Mouse (Mus musculus) intestine, embryonic 14.5 days (tissue): ENCODE measurements around the gene Trrap. TPM values are rescaled to one million over a fixed set of nuclear protein-coding genes. Genes with fewer than 3 reads are reported as not detected.
A peak's percentile ranks its signal among the peaks of the same experiment; 100 is the strongest.

Experiments
- ATAC-seq: fragments of 200-750 bp; cut with Nextera tagmentation; replicated peaks from 2 replicates; pipeline ENCODE4 v1.8.0; 2017; ENCODE audit warnings: low read depth, moderate number of reproducible peaks, moderate TSS enrichment, moderate library complexity; ENCODE audit not compliant: low FRiP score, low TSS enrichment
- DNase-seq: peaks from one replicate; pipeline ENCODE4 v3.0.0-alpha.2; 2018; ENCODE audit warnings: low spot score
- H3K27ac ChIP-seq: fragments of 300-500 bp; sonication (generic); 2 replicates; pipeline ENCODE4 v1.5.1; 2014; ENCODE audit warnings: low read depth, mild to moderate bottlenecking, control low read depth
- H3K27me3 ChIP-seq: fragments of 300-500 bp; sonication (generic); replicated peaks from 2 replicates; pipeline ENCODE4 v1.6.1; 2014; ENCODE audit warnings: low read length, control low read depth; ENCODE audit not compliant: control insufficient read depth, insufficient read depth
- H3K36me3 ChIP-seq: fragments of 300-500 bp; sonication (generic); 2 replicates; pipeline ENCODE4 v1.6.1; 2014; ENCODE audit warnings: low read length, control low read depth; ENCODE audit not compliant: control insufficient read depth, insufficient read depth
- H3K4me1 ChIP-seq: fragments of 300-500 bp; sonication (generic); replicated peaks from 2 replicates; pipeline ENCODE4 v1.6.1; 2014; ENCODE audit warnings: low read length, control low read depth, mixed read lengths; ENCODE audit not compliant: control insufficient read depth, insufficient read depth
- H3K4me2 ChIP-seq: fragments of 300-500 bp; sonication (generic); 2 replicates; pipeline ENCODE4 v1.6.1; 2014; ENCODE audit warnings: low read length
- H3K4me3 ChIP-seq: fragments of 300-500 bp; sonication (generic); 2 replicates; pipeline ENCODE4 v1.5.1; 2014; ENCODE audit warnings: low read depth, low read length, control low read depth, mixed read lengths
- H3K9ac ChIP-seq: fragments of 300-500 bp; sonication (generic); 2 replicates; pipeline ENCODE4 v1.6.1; 2014; ENCODE audit warnings: mild to moderate bottlenecking, low read length
- H3K9me3 ChIP-seq: fragments of 300-500 bp; sonication (generic); 2 replicates; pipeline ENCODE4 v1.6.1; 2016; ENCODE audit warnings: low read length, control low read depth; ENCODE audit not compliant: control insufficient read depth
- WGBS: fragments of 180-500 bp; shearing (Covaris S2); extraction: QIAGEN DNeasy Blood & Tissue Kit; methylation state at CpG from one replicate; pipeline ENCODE4 v1.1.7; 2014; 5-methylcytosine and 5-hydroxymethylcytosine counted together
- polyA plus RNA-seq: library from polyadenylated mRNA; unstranded; fragments of >200 nt; fragmentation: Nextera tagmentation; extraction: Ambion mirVana; gene quantifications from 2 replicates; pipeline ENCODE4 v1.2.1, GENCODE M21; 2014

Gene Trrap
- polyA plus RNA-seq, 1 experiment from 2014 or later = 85.4 TPM

- 0 out of 2 replicates have a peak, but pooled peaks have one; percentile 19 for ATAC-seq
- 79% methylated on average over 13 of the region's 13 CpGs for WGBS
Observed at GRCm38 (mm10) chr5:144884629-144885217, 117.2 kb downstream of the Trrap start.

GRCm38 (mm10) chr5:144885968-144886650 lies 118.6 kb downstream of the Trrap start:
- Histone ChIP-seq H3K4me1 (no peaks in the 10 kb centered on the region), H3K27me3 (no peaks in the 10 kb centered on the region), H3K9ac (no peak overlapping the region), H3K4me2 (no peak overlapping the region), H3K9me3 (0 out of 2 replicates have a peak, but pooled peaks cover 5% of the 10 kb centered on the region), H3K36me3 (peaks cover 93% of the 10 kb centered on the region), H3K4me3 (no peak overlapping the region), H3K27ac (no peak overlapping the region)
- WGBS = 91% methylated on average over 9 of the region's 9 CpGs
- ATAC-seq = no peak
- no peak for DNase-seq

More at GRCm38 (mm10) chr5:144884629-144885217, 117.2 kb downstream of the Trrap start:
- Histone ChIP-seq H3K4me3 (no peak overlapping the region), H3K36me3 (peaks cover 95% of the 10 kb centered on the region), H3K27ac (no peak overlapping the region), H3K9me3 (0 out of 2 replicates have a peak, but pooled peaks cover 5% of the 10 kb centered on the region), H3K4me2 (no peak overlapping the region), H3K9ac (no peak overlapping the region), H3K27me3 (no peaks in the 10 kb centered on the region), H3K4me1 (no peaks in the 10 kb centered on the region)
- no peak for DNase-seq

DNA sequence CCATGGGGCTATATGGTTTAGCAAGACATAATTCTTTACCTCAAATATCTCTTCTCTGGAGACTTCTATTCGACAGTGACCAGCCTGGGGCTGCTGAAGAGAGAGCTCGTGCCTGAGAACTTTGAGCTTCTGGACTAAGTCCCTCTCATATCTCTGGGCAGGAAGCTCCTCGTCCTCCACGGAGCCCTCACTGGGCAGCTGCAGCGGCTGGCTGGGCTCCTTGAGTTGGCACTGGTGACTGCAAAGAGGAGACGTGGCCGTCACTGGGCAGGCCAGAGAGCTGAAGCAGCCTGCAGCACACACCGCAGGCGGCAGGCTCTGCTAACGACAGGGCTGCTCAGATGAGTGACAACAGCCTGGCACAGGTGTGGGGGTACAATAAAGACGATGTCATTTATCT lies 123.7 kb downstream of the Trrap start:
- Histone ChIP-seq H3K4me1 (no peaks in the 10 kb centered on the region), H3K9ac (no peak overlapping the region), H3K36me3 (peaks cover 87% of the 10 kb centered on the region), H3K4me3 (no peak overlapping the region), H3K27ac (no peak overlapping the region), H3K9me3 (0 out of 2 replicates have a peak, but pooled peaks cover 5% of the 10 kb centered on the region), H3K27me3 (no peaks in the 10 kb centered on the region), H3K4me2 (no peak overlapping the region)
- 89% methylated on average over 11 of the region's 11 CpGs for WGBS
- ATAC-seq (no peak), DNase-seq (no peak)

GRCm38 (mm10) chr5:144897881-144898280 lies 130.3 kb downstream of the Trrap start:
- H3K9me3 ChIP-seq = no peaks in the 10 kb centered on the region
- WGBS = 72% methylated on average over 7 of the region's 7 CpGs
- no peaks in the 10 kb centered on the region for H3K27me3 ChIP-seq
- H3K27ac ChIP-seq = no peak overlapping the region
- ATAC-seq = 0 out of 2 replicates have a peak, but pooled peaks have one; percentile 27
- no peak for DNase-seq
- no peak overlapping the region for H3K4me2 ChIP-seq
- no peak overlapping the region for H3K9ac ChIP-seq
- no peak overlapping the region for H3K4me3 ChIP-seq
- no peaks in the 10 kb centered on the region for H3K4me1 ChIP-seq
- H3K36me3 ChIP-seq = peaks cover 73% of the 10 kb centered on the region

DNA sequence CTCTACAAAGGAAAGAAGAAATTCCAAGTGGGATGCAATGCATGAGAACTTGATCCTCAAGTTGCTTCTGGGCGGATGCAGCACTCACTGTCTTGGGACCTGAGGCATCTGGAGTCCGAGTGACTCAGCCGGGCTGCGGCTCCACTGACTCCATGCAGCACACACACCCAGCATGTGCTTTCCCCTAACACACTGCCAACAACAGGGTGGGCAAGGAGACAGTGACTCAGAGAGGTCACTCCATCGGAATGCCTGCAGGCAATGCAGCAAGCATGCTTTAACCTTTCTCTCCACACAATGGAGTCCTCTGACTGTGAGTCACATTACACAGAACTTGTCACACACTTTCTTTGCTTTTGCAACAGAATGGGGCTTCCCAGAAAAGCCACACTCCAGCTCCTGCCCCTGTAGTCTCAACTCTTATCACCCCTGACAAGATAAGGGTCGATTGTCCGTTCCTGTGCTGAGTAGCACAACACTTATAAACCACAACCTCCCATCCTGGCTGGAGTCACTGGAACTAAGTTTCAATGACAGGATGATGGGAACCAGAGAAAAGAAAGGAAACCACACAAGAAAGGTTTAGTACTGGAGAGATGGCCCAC lies 131.0 kb downstream of the Trrap start:
- Histone ChIP-seq H3K4me1 (no peaks in the 10 kb centered on the region), H3K27ac (no peak overlapping the region), H3K9me3 (no peaks in the 10 kb centered on the region), H3K9ac (no peak overlapping the region), H3K4me3 (no peak overlapping the region), H3K4me2 (no peak overlapping the region), H3K27me3 (no peaks in the 10 kb centered on the region), H3K36me3 (peaks cover 66% of the 10 kb centered on the region)
- DNase-seq (no peak), ATAC-seq (no peak)
- WGBS = 50% methylated on average over 7 of the region's 7 CpGs

DNA sequence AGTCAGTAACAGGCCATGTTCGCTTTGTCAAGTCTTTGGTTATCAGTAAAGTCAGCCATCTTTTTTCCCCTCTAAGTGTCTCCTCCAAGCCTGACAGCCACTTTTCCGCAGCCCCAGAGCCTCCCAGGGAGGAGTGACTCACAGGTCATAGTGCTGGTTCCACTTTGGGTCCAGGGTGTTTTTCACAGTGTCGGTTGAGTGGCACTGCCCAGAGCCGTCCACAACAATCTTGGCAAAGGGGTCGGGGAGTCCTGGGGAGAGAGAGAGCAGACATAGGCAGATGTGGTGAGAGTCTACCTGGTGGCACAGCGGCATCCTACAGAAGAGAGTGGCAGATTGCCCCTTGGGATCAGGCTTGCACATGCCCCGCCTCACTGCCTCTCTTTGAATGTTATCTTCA lies 133.5 kb downstream of the Trrap start:
- Histone ChIP-seq H3K4me2 (no peak overlapping the region), H3K9ac (no peak overlapping the region), H3K9me3 (no peaks in the 10 kb centered on the region), H3K27ac (no peak overlapping the region), H3K36me3 (peaks cover 50% of the 10 kb centered on the region), H3K4me1 (no peaks in the 10 kb centered on the region), H3K4me3 (no peak overlapping the region), H3K27me3 (no peaks in the 10 kb centered on the region)
- ATAC-seq (no peak), DNase-seq (no peak)
- 90% methylated on average over 7 of the region's 7 CpGs for WGBS

DNA sequence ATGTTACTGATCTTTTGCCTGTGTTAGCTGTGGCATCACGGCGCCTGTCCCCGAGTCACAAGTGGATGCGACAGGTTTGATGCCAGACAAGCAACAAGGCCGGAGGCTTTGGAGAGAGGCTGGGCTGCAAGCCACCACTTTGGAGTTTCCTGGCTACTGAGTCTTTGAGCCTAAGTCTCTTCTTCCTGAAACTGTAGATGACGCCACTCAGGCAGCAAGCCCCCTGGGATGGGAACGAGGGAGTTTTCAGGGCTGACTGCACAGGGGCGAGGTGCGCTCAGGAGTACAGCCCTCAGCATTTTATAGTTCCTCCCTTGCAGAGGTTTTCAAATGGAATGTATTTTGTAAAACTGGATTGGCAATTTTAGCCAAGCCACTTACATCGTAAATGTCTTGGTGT lies 134.3 kb downstream of the Trrap start:
- no peaks in the 10 kb centered on the region for H3K9me3 ChIP-seq
- no peak overlapping the region for H3K4me3 ChIP-seq
- 74% methylated on average over 10 of the region's 10 CpGs for WGBS
- H3K27ac ChIP-seq = no peak overlapping the region
- no peak for DNase-seq
- peaks cover 42% of the 10 kb centered on the region for H3K36me3 ChIP-seq
- no peaks in the 10 kb centered on the region for H3K27me3 ChIP-seq
- H3K9ac ChIP-seq = no peak overlapping the region
- no peaks in the 10 kb centered on the region for H3K4me1 ChIP-seq
- ATAC-seq = no peak
- no peak overlapping the region for H3K4me2 ChIP-seq

DNA sequence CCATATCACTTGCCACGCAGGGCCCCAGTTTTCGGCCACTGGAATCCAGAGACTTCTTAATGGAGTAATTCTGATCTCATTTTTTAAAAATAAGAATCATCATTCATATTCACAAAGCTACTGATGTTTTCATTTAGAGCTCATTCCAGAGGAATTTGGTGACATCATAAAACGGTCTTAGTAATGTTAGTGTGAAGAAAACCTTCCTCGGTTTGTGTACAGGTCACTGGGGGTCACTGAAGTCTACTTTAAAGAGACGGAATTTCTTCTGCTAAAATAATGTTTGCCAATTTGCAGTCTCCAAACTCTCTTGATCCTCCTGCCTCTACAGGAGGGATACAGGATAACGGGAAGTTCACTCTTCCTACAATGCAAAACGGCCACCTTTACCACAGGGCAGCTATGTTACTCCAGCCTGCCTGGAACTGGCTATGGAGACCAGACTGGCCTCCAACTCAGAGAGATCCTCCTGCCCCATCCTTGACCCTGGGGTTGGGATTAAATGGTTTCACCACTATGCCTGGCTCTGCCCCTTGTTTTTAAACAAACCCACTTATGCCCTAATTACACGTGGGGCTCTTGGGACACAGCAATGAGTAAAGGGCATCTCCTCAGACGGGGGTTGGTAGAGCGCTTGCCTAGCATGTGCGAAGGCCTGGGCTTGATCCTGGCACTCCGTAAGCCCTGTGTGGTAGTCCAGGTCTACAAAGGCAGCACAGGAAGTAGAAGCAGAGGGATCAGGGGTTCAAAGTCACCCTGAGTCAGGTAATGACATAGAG lies 137.0 kb downstream of the Trrap start:
- Histone ChIP-seq H3K4me2 (no peak overlapping the region), H3K36me3 (peaks cover 17% of the 10 kb centered on the region), H3K9ac (no peak overlapping the region), H3K4me3 (no peak overlapping the region), H3K27me3 (no peaks in the 10 kb centered on the region), H3K9me3 (no peaks in the 10 kb centered on the region), H3K4me1 (no peaks in the 10 kb centered on the region), H3K27ac (no peak overlapping the region)
- no peak for ATAC-seq
- WGBS = 63% methylated on average over 12 of the region's 12 CpGs
- DNase-seq = no peak
